Mouse (Mus musculus) lung, postnatal 10 days (tissue): ENCODE results near the gene Nfkbia.

ENCODE experiments used
- DNase-seq: peaks from one replicate; pipeline ENCODE4 v3.0.0; 2021

Gene Nfkbia

DNA sequence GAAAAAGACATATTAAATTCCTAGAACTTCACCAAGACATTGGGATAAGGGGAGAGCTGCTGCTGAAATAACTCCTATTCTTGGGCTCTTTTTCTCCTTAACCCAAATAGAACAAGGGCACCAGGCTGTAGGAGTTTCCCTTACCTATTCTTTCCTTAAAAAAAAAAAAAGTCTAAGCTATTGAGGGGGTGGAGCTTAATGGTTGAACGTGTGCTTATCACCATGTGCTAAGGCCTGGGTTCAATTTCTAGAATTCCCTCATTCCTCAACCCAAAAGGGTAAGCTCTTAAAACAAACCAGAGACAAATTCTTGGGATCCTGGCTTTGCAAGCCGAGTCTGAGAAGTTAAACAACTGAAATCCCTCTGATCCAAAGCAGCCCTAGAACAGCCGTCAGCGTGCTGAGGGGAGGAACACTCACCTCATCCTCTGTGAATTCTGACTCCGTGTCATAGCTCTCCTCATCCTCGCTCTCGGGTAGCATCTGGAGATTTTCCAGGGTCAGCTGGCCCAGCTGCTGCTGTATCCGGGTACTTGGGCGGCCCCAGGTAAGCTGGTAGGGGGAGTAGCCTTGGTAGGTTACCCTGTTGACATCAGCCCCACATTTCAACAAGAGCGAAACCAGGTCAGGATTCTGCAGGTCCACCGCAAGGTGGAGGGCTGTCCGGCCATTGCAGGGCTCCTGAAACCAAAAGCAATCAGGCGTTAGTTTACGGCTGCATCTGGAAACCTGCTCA, 2.3 kb downstream of the Nfkbia start:
- DNase-seq, result no peak

DNA sequence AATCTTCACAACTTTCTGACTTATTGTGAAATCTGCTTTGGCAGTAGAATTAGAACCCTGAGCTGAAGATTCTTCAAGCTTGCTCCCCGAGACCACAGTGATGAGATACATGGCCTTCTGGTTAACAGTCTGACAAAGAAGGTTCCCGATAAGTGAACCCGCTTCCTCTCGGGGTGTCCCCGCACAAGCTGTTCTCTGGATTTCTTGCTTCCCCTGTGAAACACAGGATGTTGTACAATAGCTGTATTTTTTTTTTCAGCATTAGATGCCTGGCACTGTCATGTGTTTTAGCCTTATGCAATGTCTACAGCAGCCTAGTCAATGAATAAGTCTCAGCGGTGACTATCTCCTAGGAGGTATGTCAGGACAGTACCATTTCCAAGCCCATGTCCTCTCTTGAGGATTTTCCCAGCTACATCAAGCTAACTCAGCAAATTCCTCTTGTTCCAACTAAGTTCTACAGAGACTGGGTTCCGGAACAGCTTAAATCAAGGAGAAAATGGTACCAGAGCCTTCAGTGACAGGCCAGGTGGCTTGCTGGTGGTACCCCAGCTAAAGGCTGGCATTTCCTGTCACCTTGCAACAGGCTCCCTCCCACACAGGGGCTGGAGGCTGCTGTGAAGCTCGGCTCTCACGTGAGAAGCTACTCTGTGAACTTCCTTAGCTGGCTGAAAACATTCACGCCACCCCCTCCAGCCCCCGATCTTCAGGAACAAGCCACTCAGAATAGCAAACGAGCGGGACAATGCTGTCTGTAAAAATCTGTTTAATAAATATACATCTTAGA, 3.6 kb downstream of the Nfkbia start:
- DNase-seq, result no peak

DNA sequence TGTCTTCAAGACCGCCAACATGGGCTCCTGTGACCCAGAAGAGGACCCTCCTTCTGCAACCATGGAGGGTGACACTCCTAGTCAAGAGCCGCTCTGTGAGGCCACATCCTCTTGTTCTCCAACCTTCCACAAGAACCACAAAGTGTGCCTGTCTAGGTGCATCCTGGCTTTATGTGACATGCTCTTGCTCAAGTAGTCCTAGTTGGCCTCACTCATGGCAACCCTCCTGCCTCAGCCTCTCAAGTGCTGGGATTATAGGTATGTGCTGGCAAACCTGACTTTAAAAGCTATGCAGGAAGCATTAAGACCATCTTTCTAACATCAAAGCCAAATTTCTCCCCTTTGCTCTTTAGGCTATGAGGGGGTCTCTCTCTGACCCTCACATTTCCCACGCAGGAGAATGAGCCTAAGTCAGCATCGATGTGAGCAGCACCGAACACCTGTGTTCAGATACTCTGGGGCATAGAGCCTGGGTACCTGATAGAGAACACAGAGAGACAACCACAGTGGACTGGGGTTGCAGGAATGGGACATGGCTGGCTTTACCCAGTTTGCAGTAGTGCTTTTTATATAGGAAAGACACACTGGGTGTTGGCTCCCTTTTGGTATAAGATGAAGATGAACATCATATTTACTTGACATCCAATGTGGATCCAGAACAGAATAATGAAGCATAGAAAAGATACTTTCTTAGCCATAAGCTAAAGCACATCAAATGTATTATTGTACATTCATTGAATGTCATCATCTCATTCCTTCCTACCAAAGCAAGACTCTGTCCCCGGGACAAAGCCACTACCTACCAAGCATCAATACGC, 4.4 kb downstream of the Nfkbia start:
- DNase-seq, result no peak

DNA sequence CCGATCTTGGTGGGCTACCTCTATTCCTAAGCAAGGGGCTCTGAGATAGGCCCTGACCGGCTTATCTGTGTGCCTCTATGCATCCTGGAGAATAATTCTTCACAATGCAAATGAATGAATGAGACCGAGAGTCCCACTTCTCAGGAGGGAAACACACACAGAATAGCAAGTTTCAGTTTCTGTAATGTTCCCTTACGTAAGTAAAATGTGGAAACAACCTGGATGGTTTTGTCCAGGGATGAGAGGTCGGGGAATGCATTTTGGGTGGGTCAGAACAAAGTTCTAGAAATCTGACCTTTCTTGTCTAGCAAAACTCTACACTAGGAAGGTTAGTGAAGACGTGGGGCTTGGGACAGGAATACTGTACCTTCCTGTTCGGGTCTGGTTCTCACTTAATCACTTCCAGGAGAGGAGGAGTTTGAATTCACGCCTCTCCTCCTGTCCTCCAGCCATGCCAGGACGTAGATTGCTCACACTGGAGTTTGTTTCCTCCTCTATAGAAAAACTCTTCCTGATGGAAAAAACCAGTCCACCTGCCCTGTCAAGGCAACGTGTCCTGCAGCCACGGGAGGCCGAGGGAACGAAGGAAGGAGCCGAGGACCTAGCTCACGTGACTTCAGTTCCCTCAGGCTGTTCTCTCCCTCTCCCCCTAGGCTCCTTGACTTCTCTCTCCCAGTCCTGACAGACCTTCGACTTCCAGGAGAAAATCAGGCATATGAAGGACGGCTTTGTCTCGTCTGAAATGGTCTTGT, 5.3 kb downstream of the Nfkbia start:
- no peak for DNase-seq

DNA sequence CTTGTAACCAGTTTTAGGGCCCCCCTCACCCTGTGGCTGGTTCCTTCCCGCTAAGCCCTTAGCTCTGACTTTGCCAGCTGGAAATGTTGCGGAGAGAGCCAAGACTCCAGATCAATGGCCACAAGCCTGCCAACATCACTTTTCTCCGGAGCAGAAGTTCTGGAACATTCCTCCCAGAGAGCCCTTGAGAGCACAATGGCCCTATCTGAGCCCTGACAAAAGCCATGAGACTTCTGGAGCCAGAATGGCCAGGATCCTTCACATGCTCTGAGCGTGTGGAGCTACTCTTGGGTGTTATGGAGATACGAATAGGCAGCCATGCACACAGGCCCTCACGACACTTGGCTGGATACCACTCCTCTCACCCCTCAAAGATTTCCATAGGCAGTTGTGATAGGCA, 7.6 kb downstream of the Nfkbia start:
- DNase-seq, result no peak

DNA sequence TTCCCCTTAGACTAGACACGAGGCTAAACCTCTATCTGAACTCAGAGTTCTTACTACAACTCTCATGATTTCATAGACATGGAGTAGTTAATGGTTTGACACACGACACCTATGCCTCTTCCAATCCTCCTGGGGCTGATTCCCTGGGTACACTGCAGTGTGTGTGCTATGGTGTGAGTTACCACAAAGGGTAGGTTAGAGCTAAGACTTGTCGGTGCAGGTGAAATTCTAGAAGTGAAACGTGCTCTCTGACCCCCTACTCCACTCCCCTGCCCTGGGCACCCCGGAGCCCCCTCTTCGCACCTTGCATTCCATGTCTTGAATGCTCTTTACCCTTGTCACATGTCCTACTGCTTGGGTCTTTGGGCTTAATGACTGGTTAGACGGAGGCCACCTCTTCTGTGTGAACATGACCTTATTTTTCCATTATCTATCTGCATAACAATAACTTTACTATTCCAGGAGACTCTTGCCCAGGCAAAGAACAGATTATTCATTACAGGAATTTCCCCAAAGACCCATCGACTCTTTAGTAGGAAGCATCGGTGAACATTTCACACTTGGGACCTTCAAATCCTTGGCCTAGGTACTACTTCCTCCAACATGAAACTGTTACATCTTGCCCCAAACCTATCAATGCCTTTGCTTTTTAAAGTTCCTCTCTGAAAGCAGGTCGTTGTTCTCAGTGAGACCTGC, 8.2 kb downstream of the Nfkbia start:
- no peak for DNase-seq

DNA sequence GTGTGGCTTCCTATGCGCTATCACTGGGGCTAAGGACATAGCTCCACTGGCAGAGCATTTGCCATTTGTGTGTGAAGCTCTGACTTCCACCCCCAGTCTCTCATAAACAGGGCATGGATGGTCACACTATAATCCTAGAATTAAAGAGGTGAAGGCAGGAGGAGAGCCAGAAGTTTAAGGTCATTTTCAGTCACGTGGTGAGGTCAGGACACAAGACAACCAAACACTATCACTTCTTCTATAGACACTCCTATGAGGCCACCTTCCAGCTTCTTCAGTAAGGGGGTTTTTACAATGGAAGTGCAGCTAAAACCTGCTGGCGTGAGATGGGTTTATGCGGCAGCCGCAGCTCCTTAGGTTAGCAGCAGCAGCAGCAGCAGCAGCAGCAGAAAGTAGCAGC, 8.9 kb downstream of the Nfkbia start:
- no peak for DNase-seq

DNA sequence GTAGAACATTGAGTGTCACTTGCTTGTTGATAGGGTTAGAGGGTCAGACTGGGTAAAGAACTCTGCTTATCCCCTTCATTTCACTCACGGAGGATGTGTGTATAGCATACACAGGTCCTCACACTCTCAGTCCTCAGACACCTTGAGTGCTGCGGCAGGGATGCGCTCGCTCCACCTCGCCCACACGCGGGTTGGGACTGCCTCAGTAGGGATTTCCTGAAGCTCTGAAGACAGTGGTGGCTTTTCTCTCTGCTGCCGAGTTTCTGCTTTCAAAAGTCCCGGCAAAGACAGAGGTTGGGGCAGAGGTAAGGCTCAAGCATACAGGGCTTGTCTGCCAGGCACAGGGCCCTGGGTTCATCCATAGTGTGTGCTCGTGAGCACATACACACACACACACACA, 9.7 kb downstream of the Nfkbia start:
- DNase-seq, result no peak

DNA sequence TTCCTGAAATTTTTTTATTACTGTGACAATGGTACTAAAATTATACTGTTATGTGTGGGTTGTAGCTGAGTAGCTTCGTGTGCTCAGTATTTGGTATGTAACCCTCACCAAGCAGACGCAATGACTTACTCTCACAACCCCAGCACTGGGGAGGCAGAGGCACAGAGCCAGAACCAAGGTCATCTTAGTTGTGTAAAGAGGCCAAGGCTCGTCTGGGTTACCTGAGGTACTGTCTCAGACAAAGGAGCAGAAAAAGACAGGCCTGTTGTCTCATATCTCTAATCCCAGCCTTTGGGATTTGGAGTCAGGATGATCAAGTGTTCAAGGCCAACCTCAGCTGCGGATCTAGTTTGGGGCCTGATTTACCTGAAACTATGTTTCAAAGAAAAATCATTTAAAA, 10.7 kb downstream of the Nfkbia start:
- no peak for DNase-seq

DNA sequence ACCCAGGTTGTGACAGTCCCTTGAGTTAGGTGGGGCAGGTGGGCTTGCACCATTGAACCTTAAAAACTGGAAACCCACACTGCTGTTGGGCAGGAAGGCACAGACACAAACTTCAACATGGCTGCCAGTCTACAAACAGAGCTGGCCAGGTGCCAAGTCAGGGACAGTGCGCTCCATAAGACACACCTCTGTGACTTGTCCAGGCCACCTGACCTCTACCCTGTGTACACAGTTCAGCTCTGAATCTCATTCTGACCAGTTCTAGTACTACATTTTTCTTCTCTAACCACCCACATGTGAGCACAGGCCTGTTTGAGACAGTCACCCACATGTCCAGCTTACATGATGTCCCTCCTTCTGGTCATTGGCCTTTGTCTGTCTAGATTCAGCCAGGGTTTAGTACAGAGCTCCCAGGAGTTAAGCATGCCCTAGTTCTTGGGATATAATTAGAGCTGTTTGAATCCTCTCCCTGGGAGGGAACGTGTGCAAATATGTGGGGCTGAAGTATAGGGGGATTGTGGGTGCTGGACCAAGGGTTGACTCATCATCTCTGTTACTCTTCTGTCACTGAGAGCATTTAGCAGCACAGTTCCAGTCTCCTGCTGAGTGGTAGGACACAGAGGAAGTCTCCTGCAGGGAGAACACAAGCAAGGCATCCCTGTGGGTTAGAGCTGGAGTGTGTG, 11.8 kb downstream of the Nfkbia start:
- no peak for DNase-seq

DNA sequence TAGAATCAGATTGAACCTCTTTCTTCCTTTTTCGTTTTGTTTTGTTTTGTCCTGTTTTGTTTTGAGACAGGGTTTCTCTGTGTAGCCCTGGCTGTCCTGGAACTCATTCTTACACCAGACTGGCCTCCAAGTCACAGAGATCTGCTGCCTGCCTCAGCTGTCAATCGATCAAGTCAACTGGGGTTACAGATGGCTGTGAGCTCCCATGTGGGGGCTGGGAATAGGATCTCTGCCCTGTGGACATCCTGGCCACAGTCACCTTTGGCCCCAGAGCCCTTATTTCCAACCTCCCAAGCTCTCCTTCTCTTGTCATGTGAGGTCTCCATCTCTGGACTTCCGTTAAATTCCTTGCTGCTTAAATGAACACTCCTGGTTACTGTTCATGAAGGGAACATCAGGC, 13.5 kb downstream of the Nfkbia start:
- no peak for DNase-seq

DNA sequence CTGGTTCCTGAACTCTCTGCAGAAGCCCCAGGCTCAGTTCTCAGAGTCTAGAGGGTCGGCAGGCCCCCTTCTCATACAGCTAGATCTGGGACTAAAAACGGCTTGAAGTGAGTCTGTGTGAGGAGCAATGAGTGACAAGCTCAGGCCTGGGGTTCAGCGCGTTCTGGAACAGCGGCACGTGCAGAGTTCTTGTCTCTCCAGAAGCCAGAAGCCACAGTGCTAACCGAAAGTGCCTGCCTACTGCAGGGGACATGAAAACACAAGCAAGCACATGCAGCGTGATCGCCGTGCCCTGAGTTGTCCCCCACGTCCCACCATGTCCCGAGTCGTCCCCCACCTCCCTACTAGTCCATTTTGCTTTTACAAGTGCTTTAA, 18.3 kb downstream of the Nfkbia start:
- DNase-seq, result no peak

DNA sequence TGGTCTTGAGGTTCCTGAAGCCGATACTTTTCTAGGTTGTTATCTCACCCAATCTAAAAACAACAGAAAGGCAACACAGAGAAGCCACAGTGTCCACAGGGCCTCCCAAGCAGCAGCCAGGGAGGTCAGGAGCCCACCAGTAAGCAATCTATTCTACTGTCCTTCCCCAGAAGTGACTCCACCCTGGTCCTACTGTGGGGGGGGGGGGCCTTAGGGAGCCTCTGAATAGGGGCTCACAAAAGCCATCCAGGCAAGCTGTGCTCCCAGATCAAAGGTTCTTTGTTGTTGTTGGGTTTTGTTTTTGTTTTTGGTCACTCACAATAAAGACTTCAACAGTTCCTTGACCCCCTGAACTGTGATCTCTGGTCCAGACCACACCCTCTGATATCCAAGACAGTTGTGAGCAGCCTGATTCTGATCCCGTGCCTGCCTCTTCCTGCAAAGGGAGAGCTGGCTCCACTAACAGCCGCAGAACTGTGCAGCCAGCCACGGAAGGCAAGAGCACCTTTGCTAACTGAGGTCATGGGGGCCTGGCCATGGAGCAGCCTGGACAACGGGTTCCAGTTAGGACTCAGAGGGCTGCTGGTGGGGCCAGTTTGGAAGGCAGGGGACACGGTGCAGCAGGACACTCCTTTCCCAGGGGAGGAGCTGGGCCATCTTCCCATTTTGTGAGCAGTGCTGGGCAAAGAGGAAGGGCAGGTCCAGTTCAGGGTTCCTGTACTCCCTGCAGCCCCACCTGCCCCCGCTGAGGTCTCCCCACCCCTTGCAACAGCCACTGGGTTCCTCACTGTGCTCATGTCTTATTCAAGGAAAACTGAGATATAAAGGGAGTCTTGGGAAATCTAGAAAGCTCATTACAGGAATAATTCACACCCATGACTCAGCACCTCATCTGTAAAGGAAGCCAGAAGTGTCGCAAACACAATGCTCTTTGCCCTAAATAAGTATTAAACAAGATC, 18.9 kb downstream of the Nfkbia start:
- peak; percentile 89 for DNase-seq

DNA sequence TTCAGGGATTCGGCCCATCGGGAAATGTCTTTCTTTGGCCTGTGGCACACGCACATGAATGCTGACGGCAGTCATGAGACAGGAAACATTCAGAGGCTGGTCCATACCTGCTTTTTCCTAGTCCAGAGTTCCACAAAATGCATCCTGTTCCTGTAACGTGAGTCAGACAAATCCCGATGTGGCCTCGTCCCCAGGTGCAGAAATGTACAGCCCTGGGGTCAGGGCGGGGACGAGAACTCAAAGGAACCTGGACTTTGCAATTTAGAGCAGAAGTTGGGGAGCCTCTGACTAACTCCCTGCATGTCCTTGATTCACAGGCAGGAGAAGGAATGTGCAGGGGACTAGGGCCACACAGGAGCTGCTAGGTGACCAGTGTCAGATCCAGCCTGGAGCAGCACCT, 21.1 kb downstream of the Nfkbia start:
- DNase-seq, result no peak

DNA sequence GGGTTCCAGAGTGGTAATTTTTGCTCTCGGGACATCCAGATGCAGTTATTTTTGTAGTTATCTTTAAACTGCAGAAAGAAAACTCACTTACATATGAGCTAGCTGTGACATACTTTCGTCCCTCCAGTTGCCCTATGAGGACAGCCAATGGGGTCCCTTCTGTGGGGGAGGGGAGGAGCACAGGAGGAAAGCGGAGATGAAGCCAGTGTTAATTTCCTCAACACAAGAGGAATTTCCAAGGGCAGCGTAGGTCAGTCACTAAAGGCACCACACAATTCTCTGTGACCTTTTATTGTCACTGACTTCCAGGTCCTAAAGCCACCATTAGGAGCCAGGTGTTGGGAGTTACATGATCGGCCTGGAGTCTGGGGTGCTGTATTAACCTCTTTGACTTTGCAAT, 22.0 kb downstream of the Nfkbia start:
- no peak for DNase-seq

DNA sequence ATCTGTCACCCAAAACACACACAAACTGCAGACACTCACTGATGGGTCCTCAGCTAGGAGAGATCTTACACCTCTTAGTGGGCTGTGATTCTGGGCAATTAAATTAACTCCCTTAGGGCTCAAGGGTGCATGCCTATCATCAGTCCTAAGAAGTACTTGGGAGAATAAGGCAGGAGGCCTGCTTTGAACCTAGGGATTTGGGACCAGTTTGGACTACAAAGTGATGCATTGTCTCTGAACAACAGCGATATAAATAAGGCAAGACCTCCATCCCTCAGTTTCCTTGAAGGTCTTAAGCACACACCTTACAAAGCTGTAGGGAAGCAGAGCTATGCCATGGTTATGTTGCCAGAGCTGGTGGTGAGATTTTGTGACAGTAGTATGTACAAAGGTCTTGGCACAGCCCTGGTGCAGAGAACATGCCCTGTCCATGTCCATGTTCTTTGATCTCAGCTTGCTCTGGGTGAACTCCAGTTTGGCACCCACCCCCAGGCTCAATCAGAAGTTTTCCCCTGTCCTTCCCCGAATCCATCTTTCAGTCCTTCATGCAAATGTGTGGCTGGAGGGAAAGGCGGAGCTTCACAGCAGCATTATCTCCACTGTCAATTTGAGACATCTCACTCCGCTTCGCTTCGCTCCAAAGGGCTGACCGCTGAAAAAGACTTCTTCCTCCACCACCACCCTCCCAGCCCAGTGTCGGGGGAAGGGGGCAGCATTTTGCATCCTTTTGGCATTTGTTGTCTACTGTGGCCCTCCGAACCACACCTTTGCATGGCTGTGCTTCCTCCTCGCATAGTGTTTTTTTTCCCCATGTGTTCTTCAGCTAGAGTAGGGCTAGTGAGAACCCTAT, 24.9 kb downstream of the Nfkbia start:
- peak; percentile 35 for DNase-seq

DNA sequence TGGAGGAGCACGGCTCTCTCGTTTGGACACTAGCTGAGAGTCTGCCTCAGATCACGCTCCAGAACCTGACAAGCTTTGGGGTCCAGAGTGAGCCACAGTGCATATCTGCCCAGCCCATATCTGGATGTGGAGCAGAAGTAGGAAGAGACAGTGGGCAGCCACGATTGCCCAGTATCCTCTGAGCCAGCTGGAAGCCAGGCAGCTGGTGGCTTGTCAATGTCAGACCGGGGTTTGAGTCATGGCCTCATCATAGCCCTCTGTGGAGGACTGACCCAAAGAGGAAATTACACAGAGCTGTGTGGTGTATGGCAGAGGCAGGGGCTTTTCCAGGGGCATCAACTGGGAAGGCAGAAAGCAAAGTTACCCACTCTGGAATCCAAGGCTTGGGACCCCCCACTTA, 25.6 kb downstream of the Nfkbia start:
- no peak for DNase-seq

DNA sequence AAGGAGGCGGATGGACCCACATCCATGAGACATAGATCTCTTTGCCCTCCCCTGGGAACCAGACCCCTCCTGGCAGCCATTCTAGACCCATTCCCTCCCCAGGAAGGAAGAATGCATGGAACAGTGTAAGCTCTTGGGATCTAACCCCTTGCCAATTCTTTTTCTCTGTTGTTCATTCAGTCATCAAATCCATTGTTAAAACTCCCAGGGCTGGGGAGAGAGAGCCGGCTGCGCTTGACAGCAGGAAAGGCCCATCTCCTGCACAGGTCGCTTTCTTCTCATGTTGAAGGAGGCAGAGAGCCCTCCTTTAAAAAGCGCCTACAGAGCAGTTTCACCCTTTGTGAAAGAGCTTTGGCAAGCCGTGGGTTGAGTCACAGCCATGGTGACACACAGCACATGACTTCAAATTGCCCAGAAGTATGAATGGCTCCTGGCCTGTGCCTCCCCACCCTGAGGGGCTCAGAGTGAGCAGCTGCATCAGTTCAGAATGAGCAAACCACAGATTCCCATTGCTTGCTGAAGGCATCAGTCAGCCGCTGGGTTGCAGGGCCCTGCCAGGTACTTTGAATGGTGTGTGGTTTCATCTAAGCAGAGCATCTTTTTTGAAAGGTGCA, 26.3 kb downstream of the Nfkbia start:
- DNase-seq, result peak; percentile 67

DNA sequence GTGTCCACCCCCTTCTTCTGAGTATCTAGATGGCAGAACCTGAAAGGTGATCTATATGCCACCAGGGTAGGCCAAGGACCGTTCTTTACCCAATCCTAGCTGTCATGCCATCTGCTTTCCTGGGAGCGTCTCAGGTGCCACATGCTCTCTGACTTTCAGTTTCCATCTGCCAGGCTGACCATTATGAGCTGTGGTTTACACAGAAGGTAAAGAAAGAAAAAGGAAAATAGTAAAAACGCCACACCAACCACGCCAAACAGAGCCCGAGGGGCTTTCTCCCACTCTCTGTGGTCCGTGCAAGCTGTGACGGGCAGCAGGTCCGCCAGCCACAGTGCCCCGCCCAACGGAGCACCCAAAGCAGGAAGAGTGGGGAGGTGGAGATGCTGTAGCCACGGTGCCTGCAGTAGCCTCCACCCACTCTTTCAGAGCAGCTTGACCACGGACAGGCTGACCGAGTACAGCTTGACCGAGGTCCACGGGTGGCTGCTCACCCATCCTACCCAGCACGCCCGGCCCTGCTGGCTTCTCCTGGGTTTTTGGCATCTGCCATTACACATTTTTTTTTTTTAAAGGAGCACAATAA, 27.0 kb downstream of the Nfkbia start:
- DNase-seq, result no peak
